Mouse (Mus musculus) right cerebral cortex, adult 2 months (tissue): ENCODE data around the gene F9.
A peak's percentile ranks its signal among the peaks of the same experiment; 100 is the strongest.
"Not testable (repeated sequence)": the region's sequence is repeated elsewhere in the genome, so short reads cannot be mapped to it uniquely, and the experiment has no call there.

ENCODE experiments used
- DNase-seq, 2 experiments: peaks; one replicate each; pipeline ENCODE4 v3.0.0; 2021 to 2022; ENCODE audit warnings: low spot score in 2 of 2

Gene F9

DNA sequence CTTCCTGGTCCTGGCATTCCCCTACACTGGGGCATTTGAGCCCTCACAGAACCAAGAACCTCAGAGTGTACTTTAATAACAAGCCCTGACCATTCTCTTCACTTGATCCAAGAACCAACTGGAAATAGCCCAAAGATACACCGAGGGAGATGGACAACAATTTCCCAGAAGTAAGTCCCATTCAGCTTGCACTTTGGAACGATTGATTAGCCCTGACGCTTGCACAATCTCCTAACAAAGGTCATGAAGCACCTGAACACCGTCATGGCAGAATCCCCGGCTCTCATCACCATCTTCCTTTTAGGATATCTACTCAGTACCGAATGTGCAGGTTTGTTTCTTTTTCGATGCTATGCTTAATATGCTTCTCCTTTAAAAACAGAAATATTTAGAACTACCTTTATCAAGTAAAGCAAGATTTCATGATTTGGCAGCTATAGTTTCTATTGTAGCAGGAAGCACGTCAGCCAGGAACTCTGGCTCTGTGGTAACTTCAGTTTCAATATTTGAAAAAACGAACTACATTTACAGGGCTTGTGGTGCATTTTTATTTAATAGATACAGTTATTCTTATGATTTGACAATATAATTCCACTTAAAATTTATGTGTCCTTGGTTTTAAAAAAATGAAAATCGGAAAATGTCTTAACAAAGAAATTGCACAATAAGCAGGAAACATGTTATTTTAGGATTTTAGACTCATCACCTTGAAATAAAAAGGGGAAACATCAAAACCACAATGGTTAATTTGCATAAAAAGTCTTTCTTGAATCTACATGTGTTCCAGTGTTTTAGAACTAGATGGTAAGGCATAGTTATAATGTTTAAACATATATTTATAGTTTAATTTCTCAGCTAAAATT is at the start of gene F9:
F9 (plus strand) TSS at position 244 of the 863 bp plus-strand sequence.
- no peak for DNase-seq

GRCm38 (mm10) chrX:59969767-59970166 is 29.5 kb upstream of the F9 start:
- DNase-seq: not testable (repeated sequence)

DNA sequence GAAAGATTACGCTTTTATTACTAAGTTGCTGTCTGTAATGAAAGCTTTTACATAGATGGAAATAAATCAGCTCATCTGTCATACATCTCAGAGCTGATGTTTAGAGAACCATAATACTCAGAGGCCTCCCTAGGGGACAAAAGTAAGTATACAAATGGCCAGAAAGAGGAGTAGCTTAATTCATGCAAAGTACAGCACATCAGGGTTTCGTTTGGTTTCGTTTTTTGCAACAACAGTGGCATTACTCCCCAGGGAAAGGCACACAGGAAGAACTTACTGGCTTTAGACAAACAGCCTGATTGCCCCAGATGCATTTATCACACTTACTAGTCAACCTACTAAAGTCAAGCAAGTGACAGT is 800 bp downstream of the F9 start:
- no peak for DNase-seq

- DNase-seq: no peak
Measured at GRCm38 (mm10) chrX:60001461-60001860, 2.2 kb downstream of the F9 start.

DNA sequence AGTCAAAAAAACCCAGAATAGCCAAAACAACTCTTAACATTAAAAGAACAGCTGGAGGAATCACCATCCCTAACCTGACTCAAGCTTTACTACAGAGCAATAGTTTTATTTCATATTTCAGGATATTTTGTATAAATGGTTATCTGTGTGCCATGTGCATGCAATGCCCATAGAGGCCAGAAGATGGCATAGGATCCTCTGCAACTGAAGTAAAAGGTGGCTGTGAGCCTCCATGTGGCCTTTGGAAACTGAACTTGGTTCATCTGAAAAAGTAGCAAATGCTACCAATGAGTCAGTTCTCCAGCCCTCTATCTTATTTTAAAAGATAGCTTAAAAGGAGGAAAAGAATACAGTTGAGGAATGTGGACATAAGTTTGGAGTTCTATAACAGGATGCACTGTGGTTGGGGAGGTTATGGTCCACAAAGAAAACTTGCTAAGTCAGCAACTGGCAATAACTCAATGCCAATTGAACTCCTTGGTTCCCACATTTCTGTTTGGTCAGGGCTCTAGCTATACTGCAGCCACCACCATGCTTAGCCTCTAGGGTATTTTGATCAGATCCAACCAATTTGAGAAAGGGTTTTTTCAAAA is 13.9 kb downstream of the F9 start:
- DNase-seq: peak; percentile 8 to 23

- no peak for DNase-seq
Measured at GRCm38 (mm10) chrX:60014588-60014987, 15.3 kb downstream of the F9 start.

GRCm38 (mm10) chrX:60021007-60021406 is 21.7 kb downstream of the F9 start:
- no peak for DNase-seq

- DNase-seq: no peak
Measured at GRCm38 (mm10) chrX:60021595-60021994, 22.3 kb downstream of the F9 start.

DNA sequence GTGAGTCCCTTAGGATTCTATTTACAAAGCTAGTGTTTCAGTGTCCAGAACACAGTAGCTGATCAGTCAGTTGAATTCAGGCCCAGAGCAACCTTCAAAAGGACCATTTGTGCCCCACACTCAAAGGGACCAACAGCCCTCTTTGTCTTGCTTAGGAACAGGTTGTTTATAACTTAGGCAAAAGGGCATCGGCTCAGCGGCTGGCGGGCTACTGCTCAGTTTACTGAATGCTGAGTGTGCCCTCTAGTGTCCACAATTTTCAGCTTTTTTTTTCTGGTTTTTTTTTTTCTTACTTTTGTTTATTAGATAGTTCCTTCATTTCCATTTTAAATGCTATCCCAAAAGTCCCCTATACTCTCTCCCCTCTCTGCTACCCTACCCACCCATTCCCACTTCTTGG is 27.4 kb downstream of the F9 start:
- DNase-seq: peak; percentile 15 to 29

GRCm38 (mm10) chrX:60054745-60055144 is 55.5 kb downstream of the F9 start:
- DNase-seq: no peak

GRCm38 (mm10) chrX:60055185-60055584 is 55.9 kb downstream of the F9 start:
- no peak for DNase-seq

DNA sequence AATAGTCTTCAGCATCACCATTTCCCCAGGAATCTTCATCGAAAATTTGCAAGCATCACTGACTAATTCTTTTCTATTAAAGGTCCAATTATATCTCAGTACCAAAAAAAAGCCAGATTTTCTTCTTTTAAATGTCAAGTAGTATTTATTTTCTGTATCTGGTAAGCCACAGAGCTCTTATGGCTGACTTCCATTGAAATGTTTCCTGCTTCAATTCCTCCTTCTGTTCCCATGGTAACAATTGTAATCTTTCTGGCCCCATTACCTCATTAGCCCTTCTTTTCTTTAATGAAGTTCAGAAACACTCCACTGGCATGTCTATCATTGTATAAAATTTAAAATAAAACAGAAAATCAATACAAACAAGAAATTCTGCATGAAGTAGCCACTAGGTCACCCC is 76.1 kb downstream of the F9 start:
- DNase-seq: no peak
